Mouse (Mus musculus): ENCODE measurements around the gene Gm10436.
"Not testable (repeated sequence)": the region's sequence is repeated elsewhere in the genome, so short reads cannot be mapped to it uniquely, and the experiment has no call there.

DNA sequence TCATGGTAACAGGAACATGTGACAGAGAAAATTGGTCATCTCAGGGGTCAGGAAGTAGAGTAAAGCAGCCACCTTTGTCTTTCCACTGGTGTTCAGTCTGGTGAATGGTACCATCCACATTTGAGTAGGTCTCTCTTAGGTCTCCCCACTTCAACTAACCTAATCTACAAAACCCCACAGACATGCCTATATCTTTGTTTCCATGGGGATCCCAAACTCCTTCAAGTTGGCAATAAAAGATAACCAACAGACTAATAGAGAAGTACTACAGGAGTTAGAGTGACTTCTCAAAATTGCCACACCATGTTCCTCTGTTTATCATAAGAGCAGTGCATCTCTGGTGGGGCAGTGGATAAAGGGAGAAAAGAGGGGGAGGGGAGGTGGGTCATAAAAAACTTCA lies 36.2 kb upstream of the Gm10436 start:
- not testable (repeated sequence) for TF ChIP-seq CTCF, EP300 (IDR thresholded peaks at IDR 0.05; ENCODE audit: low read depth)

All from liver, embryonic 14.5 days (tissue).